Mouse (Mus musculus) MEL (cell line): ENCODE data around the gene Porcn.

ENCODE experiments used
- CTCF ChIP-seq, 3 experiments: IDR thresholded peaks in 2 of 3; conservative IDR thresholded peaks in 1 of 3; 2 replicates each; pipeline ENCODE4 v1.5.1; 2011 to 2012; ENCODE audit warnings: low read length in 3 of 3, low read depth in 2 of 3, mild to moderate bottlenecking in 2 of 3, improper control_type of control experiment in 1 of 3, inconsistent platforms in 1 of 3, mixed read lengths in 1 of 3, moderate library complexity in 1 of 3; ENCODE audit not compliant: control insufficient read depth in 1 of 3, insufficient read depth in 1 of 3, poor library complexity in 1 of 3, severe bottlenecking in 1 of 3
- ELF1 ChIP-seq: IDR thresholded peaks from 2 replicates; pipeline ENCODE4 v1.6.1; 2014; ENCODE audit warnings: low read depth, mild to moderate bottlenecking, inconsistent platforms, low read length, improper control_type of control experiment, moderate library complexity
- GATA1 ChIP-seq: IDR thresholded peaks from 2 replicates; pipeline ENCODE4 v1.6.1; 2011; ENCODE audit warnings: low read depth, low read length, improper control_type of control experiment
- MAX ChIP-seq: IDR thresholded peaks from 2 replicates; pipeline ENCODE4 v1.6.1; 2011; ENCODE audit warnings: low read length, improper control_type of control experiment
- MEF2A ChIP-seq: IDR thresholded peaks from 2 replicates; pipeline ENCODE4 v1.6.1; 2014; ENCODE audit warnings: low read depth, mild to moderate bottlenecking, inconsistent platforms, low read length, improper control_type of control experiment; ENCODE audit not compliant: poor library complexity, insufficient replicate concordance, severe bottlenecking; ENCODE audit errors: extremely low read depth
- MYC ChIP-seq: IDR thresholded peaks from 2 replicates; pipeline ENCODE4 v1.6.1; 2011; ENCODE audit warnings: low read depth, mild to moderate bottlenecking, low read length, improper control_type of control experiment, moderate library complexity
- POLR2A ChIP-seq, 2 experiments: IDR thresholded peaks; 2 replicates each; pipeline ENCODE4 v1.6.1; 2011 to 2012; ENCODE audit warnings: low read length in 2 of 2, mild to moderate bottlenecking in 2 of 2, control low read depth in 1 of 2, improper control_type of control experiment in 1 of 2, low read depth in 1 of 2, moderate library complexity in 1 of 2; ENCODE audit not compliant: control insufficient read depth in 1 of 2, insufficient read depth in 1 of 2, poor library complexity in 1 of 2
- POLR2AphosphoS2 ChIP-seq: IDR thresholded peaks from 2 replicates; pipeline ENCODE4 v1.6.1; 2011; ENCODE audit warnings: low read length, improper control_type of control experiment
- SIN3A ChIP-seq: IDR thresholded peaks from 2 replicates; pipeline ENCODE4 v1.6.1; 2012; ENCODE audit warnings: low read length, improper control_type of control experiment, inconsistent platforms
- USF1 ChIP-seq: IDR thresholded peaks from 2 replicates; pipeline ENCODE4 v1.6.1; 2014; ENCODE audit warnings: low read depth, mild to moderate bottlenecking, inconsistent platforms, low read length, improper control_type of control experiment, moderate library complexity
- ZC3H11A ChIP-seq: IDR thresholded peaks from 2 replicates; pipeline ENCODE4 v1.6.1; 2012; ENCODE audit warnings: low read depth, mild to moderate bottlenecking, inconsistent platforms, low read length, improper control_type of control experiment
- ZKSCAN1 ChIP-seq: IDR thresholded peaks from 2 replicates; pipeline ENCODE4 v1.6.1; 2012; ENCODE audit warnings: low read depth, mild to moderate bottlenecking, inconsistent platforms, low read length, improper control_type of control experiment, moderate library complexity
- ZMIZ1 ChIP-seq: IDR thresholded peaks from 2 replicates; pipeline ENCODE4 v1.6.1; 2012; ENCODE audit warnings: low read depth, mild to moderate bottlenecking, inconsistent platforms, low read length, improper control_type of control experiment, moderate library complexity
- ZNF384 ChIP-seq: IDR thresholded peaks from 2 replicates; pipeline ENCODE4 v1.6.1; 2012; ENCODE audit warnings: low read depth, mild to moderate bottlenecking, inconsistent platforms, low read length, improper control_type of control experiment

GRCm38 (mm10) chrX:8218114-8218513 lies 11.8 kb upstream of the Porcn start:
- TF ChIP-seq USF1 (no peak), CTCF (IDR thresholded peaks at IDR 0.05 in 2 of 3, conservative IDR thresholded peaks at IDR 0.05 in 1 of 3; ENCODE audit: control insufficient read depth in 1 of 3, insufficient read depth in 1 of 3, low read depth in 2 of 3, low read length in 3 of 3, poor library complexity in 1 of 3, severe bottlenecking in 1 of 3) (no peak), POLR2A (IDR thresholded peaks at IDR 0.05; ENCODE audit: control insufficient read depth in 1 of 2, insufficient read depth in 1 of 2, low read depth in 1 of 2, low read length in 2 of 2, poor library complexity in 1 of 2) (no peak), ZNF384 (no peak), ZKSCAN1 (no peak), MEF2A (no peak), MYC (no peak), MAX (no peak), POLR2AphosphoS2 (no peak), SIN3A (no peak), GATA1 (peak; percentile 65), ZC3H11A (no peak), ELF1 (no peak), ZMIZ1 (no peak)
